Mouse (Mus musculus) neural tube, embryonic 12.5 days (tissue): ENCODE measurements around the gene Frmd5. TPM values are rescaled to one million over a fixed set of nuclear protein-coding genes. Genes with fewer than 3 reads are reported as not detected.

ENCODE experiments used
- ATAC-seq: fragments of 200-750 bp; cut with Nextera tagmentation; 2 replicates; pipeline ENCODE4 v1.8.0; 2017; ENCODE audit warnings: low read depth, mild to moderate bottlenecking, moderate TSS enrichment, moderate library complexity; ENCODE audit not compliant: low FRiP score
- H3K27ac ChIP-seq: fragments of 300-500 bp; sonication (generic); 2 replicates; pipeline ENCODE4 v1.5.1; 2016
- H3K27me3 ChIP-seq: fragments of 300-500 bp; sonication (generic); replicated peaks from 2 replicates; pipeline ENCODE4 v1.6.1; 2016; ENCODE audit warnings: mild to moderate bottlenecking
- H3K36me3 ChIP-seq: fragments of 300-500 bp; sonication (generic); 2 replicates; pipeline ENCODE4 v1.6.1; 2016; ENCODE audit warnings: mild to moderate bottlenecking
- H3K4me1 ChIP-seq: fragments of 300-500 bp; sonication (generic); 2 replicates; pipeline ENCODE4 v1.6.1; 2016
- H3K4me2 ChIP-seq: fragments of 300-500 bp; sonication (generic); replicated peaks from 2 replicates; pipeline ENCODE4 v1.6.1; 2016; ENCODE audit warnings: mild to moderate bottlenecking
- H3K4me3 ChIP-seq: fragments of 300-500 bp; sonication (generic); 2 replicates; pipeline ENCODE4 v1.5.1; 2016
- H3K9ac ChIP-seq: fragments of 300-500 bp; sonication (generic); 2 replicates; pipeline ENCODE4 v1.6.1; 2016; ENCODE audit warnings: mild to moderate bottlenecking
- H3K9me3 ChIP-seq: fragments of 300-500 bp; sonication (generic); 2 replicates; pipeline ENCODE4 v1.6.1; 2016; ENCODE audit warnings: mild to moderate bottlenecking
- WGBS: fragments of 180-500 bp; shearing (Covaris S2); methylation state at CpG from one replicate; pipeline ENCODE4 v1.1.7; 2016; 5-methylcytosine and 5-hydroxymethylcytosine counted together
- polyA plus RNA-seq: library from polyadenylated mRNA; unstranded; fragments of >200 nt; fragmentation: Nextera tagmentation; extraction: Ambion mirVana; gene quantifications from 2 replicates; pipeline ENCODE4 v1.2.1, GENCODE M21; 2016

The Frmd5 gene
- polyA plus RNA-seq, 1 experiment from 2014 or later: 29.7 TPM

- H3K27me3 ChIP-seq: no peaks in the 10 kb centered on the region
- WGBS: 88% methylated on average over 4 of the region's 4 CpGs
These were observed 93.3 kb downstream of the Frmd5 start for GRCm38 (mm10) chr2:121713567-121713966.

DNA sequence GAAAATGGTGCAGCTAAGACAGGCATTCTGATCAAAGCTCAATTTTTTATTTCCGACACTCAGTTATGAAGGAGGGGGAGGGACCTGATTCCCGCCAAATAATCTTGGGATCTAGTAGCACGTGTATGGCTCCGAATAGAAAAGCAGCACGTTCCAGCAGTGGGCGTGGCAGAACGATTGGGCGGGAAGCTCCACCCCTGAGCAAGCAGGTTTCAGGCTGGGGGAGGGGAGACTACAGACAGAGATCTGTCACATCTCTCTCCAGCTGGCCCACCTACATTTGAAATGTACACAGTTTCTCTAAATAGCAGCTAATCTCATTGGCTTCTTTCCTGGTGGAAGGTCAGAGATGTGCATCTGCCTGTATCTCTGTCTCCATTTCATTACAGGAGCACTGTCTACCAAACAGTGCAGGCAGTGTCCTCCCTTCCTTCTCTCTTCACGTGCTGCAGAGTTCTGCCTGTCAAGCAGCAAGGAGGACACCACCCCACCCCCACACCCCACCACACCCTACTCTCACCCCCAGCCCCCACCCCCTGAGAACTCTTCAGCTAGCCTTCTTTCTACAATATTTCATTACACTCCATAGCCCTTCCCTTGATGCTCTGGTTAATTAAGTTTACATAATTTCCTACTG lies 95.0 kb downstream of the Frmd5 start:
- Histone ChIP-seq H3K4me1 (0 out of 2 replicates have a peak, but pooled peaks cover 5% of the 10 kb centered on the region), H3K27ac (no peak overlapping the region), H3K36me3 (no peaks in the 10 kb centered on the region), H3K27me3 (no peaks in the 10 kb centered on the region), H3K4me3 (no peak overlapping the region), H3K4me2 (no peak overlapping the region), H3K9me3 (no peaks in the 10 kb centered on the region), H3K9ac (no peak overlapping the region)
- ATAC-seq: no peak
- WGBS: 25% methylated on average over 9 of the region's 9 CpGs

More at GRCm38 (mm10) chr2:121713567-121713966, 93.3 kb downstream of the Frmd5 start:
- no peak overlapping the region for H3K4me2 ChIP-seq
- H3K9ac ChIP-seq: no peak overlapping the region
- no peaks in the 10 kb centered on the region for H3K36me3 ChIP-seq
- ATAC-seq: no peak
- peaks cover 8% of the 10 kb centered on the region; the same call in 1 of the 2 replicates for H3K4me1 ChIP-seq
- no peaks in the 10 kb centered on the region for H3K9me3 ChIP-seq
- H3K27ac ChIP-seq: no peak overlapping the region
- H3K4me3 ChIP-seq: no peak overlapping the region

DNA sequence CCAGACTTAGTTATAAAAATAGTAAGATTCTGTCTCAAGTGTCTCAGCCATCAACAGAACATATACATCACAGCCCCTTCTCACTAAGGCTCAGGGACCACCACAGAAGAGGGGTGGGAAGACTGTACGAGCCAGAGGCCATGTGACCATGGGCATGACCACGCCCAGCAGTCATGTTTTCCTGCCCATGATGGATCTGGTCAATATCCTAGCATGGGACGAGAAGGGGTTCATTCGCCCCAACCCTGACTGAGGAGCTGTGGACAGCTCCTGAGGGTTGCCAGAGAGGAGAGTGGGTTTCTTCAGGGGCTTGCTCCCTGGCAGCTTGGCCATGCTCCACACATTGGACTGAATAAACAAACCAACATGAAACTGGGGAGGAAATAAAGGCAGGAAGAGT lies 97.8 kb downstream of the Frmd5 start:
- Histone ChIP-seq H3K36me3 (no peaks in the 10 kb centered on the region), H3K4me3 (no peak overlapping the region), H3K27ac (no peak overlapping the region), H3K4me2 (no peak overlapping the region), H3K9ac (no peak overlapping the region), H3K4me1 (0 out of 2 replicates have a peak, but pooled peaks cover 5% of the 10 kb centered on the region), H3K27me3 (no peaks in the 10 kb centered on the region), H3K9me3 (no peaks in the 10 kb centered on the region)
- WGBS: 91% methylated on average over 4 of the region's 4 CpGs
- no peak for ATAC-seq

GRCm38 (mm10) chr2:121707461-121707860 lies 99.4 kb downstream of the Frmd5 start:
- no peaks in the 10 kb centered on the region for H3K27me3 ChIP-seq
- H3K4me3 ChIP-seq: no peak overlapping the region
- no peaks in the 10 kb centered on the region for H3K36me3 ChIP-seq
- no peak for ATAC-seq
- WGBS: 85% methylated on average over 5 of the region's 5 CpGs
- H3K9me3 ChIP-seq: no peaks in the 10 kb centered on the region
- no peak overlapping the region for H3K27ac ChIP-seq
- H3K9ac ChIP-seq: no peak overlapping the region
- H3K4me2 ChIP-seq: no peak overlapping the region
- 0 out of 2 replicates have a peak, but pooled peaks cover 5% of the 10 kb centered on the region for H3K4me1 ChIP-seq

DNA sequence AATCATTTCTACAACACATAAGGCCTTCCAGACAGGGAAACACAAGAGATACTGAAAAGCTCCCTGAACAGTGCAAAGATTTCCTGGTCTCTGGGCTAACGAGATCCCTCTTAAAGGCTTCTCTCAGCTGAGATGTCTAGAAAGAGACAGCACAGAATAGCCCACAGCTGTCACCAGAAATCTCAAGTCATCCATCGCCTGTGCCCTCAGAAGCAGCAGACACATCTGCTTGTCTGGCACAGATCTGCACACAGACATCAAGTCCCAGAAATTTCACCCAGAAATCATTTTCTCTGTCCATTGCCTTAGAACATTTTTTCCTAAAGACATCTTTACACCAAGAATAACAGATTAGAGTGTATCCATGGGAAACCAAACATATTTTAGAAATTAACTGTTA lies 101.1 kb downstream of the Frmd5 start:
- H3K4me1 ChIP-seq: no peaks in the 10 kb centered on the region
- H3K4me3 ChIP-seq: no peak overlapping the region
- no peaks in the 10 kb centered on the region for H3K9me3 ChIP-seq
- H3K4me2 ChIP-seq: no peak overlapping the region
- H3K36me3 ChIP-seq: no peaks in the 10 kb centered on the region
- no peak overlapping the region for H3K9ac ChIP-seq
- WGBS: 63% methylated on average over 2 of the region's 2 CpGs
- no peak overlapping the region for H3K27ac ChIP-seq
- no peak for ATAC-seq
- H3K27me3 ChIP-seq: no peaks in the 10 kb centered on the region

DNA sequence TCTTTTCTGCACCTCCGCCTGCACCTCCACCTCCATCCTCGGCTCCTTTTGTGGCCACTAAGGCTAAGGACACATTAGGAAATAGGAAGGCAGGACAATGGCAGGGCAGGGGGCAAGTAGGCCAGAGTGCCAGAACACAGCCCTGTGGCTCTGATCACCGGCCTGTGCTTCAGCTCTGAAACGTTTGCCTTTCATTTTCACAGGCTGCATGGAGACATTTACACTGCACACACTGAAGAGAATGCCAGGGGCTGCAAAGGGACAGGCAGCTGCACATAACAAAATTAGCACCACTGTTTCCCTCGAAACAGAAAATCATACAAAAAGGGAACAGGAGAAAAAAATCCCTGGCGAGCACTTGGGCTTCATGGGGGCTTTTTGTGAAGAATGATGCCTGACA lies 107.6 kb downstream of the Frmd5 start:
- Histone ChIP-seq H3K9me3 (no peaks in the 10 kb centered on the region), H3K36me3 (no peaks in the 10 kb centered on the region), H3K27me3 (no peaks in the 10 kb centered on the region), H3K27ac (no peak overlapping the region), H3K4me2 (no peak overlapping the region), H3K4me1 (peaks cover 3% of the 10 kb centered on the region; the same call in 1 of the 2 replicates), H3K9ac (no peak overlapping the region), H3K4me3 (no peak overlapping the region)
- 25% methylated on average over 6 of the region's 6 CpGs for WGBS
- no peak for ATAC-seq

GRCm38 (mm10) chr2:121695436-121695835 lies 111.5 kb downstream of the Frmd5 start:
- Histone ChIP-seq H3K4me2 (no peak overlapping the region), H3K36me3 (no peaks in the 10 kb centered on the region), H3K4me1 (peaks cover 3% of the 10 kb centered on the region; the same call in 1 of the 2 replicates), H3K27ac (no peak overlapping the region), H3K4me3 (no peak overlapping the region), H3K27me3 (no peaks in the 10 kb centered on the region), H3K9me3 (no peaks in the 10 kb centered on the region), H3K9ac (no peak overlapping the region)
- WGBS: 85% methylated on average over 10 of the region's 10 CpGs
- no peak for ATAC-seq

DNA sequence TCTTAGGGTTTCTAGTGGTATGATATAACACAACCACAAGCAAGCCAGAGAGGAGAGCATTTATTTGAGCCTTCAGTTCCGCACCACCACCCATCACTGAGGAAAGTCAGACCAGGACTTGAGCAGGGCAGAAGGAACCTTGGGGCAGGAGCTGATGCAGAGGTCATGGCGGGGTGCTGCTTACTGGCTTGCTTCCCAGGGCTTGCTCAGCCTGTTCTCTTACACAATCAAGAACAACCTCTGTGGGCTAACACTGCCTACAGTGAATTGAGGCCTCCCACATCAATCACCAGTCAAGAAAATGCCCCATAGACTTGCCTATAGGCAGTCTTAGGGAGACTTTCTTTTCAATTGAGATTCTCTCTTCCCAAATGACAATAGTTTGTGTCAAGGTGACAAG lies 118.8 kb downstream of the Frmd5 start:
- no peak for ATAC-seq
- Histone ChIP-seq H3K27me3 (no peaks in the 10 kb centered on the region), H3K9ac (no peak overlapping the region), H3K4me2 (no peak overlapping the region), H3K4me3 (no peak overlapping the region), H3K27ac (no peak overlapping the region), H3K4me1 (no peaks in the 10 kb centered on the region), H3K36me3 (no peaks in the 10 kb centered on the region), H3K9me3 (no peaks in the 10 kb centered on the region)
- 69% methylated on average over 2 of the region's 2 CpGs for WGBS

DNA sequence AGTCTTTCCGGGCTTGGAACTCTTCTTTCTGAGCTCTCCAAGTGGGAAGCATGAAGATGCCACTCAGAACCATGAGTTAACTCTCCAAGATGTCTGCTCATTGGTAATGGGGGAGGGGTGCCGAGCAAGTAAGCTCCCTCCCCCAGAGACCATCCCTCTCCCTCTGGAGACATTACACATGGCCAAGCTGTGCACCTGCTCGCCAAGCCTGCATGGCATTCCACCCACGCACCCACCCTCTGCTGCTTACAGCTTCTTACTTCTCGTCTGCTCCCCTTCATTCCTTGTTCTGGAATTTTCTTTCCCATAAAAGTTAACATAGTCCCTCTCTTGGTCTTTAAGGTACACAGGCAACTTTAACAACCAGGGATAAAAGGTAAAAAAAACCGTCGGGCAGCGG lies 123.3 kb downstream of the Frmd5 start:
- no peak for ATAC-seq
- Histone ChIP-seq H3K27ac (no peak overlapping the region), H3K9ac (no peak overlapping the region), H3K36me3 (no peaks in the 10 kb centered on the region), H3K4me1 (no peaks in the 10 kb centered on the region), H3K9me3 (no peaks in the 10 kb centered on the region), H3K4me3 (no peak overlapping the region), H3K27me3 (no peaks in the 10 kb centered on the region), H3K4me2 (no peak overlapping the region)
- 92% methylated on average over 8 of the region's 8 CpGs for WGBS

GRCm38 (mm10) chr2:121682361-121682760 lies 124.5 kb downstream of the Frmd5 start:
- no peaks in the 10 kb centered on the region for H3K4me1 ChIP-seq
- ATAC-seq: no peak
- H3K27me3 ChIP-seq: no peaks in the 10 kb centered on the region
- H3K4me3 ChIP-seq: no peak overlapping the region
- H3K9ac ChIP-seq: no peak overlapping the region
- no peaks in the 10 kb centered on the region for H3K36me3 ChIP-seq
- H3K4me2 ChIP-seq: no peak overlapping the region
- 91% methylated on average over 3 of the region's 3 CpGs for WGBS
- no peaks in the 10 kb centered on the region for H3K9me3 ChIP-seq
- no peak overlapping the region for H3K27ac ChIP-seq

DNA sequence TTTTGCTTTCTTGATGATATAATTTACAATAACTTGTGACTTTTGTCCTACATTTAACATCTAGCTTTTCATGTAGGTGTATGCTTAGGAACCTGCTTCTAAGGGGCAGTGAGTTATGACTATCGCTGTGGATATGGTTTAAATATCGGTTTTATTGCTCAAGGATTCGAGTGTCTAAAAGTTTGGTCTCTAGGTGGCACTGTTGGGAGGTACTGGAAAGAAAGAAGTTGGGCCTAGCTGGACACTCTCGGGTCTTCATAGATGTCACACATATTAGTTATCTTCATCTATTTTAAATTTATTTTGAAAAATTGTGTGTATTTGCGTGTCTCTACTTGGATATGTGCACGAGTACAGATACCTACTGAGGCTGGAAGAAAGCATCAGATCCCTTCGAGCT lies 127.2 kb downstream of the Frmd5 start:
- 85% methylated on average over 7 of the region's 7 CpGs for WGBS
- H3K4me3 ChIP-seq: no peak overlapping the region
- no peak for ATAC-seq
- no peaks in the 10 kb centered on the region for H3K9me3 ChIP-seq
- no peak overlapping the region for H3K4me2 ChIP-seq
- H3K27ac ChIP-seq: no peak overlapping the region
- no peak overlapping the region for H3K9ac ChIP-seq
- H3K4me1 ChIP-seq: no peaks in the 10 kb centered on the region
- H3K27me3 ChIP-seq: no peaks in the 10 kb centered on the region
- H3K36me3 ChIP-seq: no peaks in the 10 kb centered on the region

DNA sequence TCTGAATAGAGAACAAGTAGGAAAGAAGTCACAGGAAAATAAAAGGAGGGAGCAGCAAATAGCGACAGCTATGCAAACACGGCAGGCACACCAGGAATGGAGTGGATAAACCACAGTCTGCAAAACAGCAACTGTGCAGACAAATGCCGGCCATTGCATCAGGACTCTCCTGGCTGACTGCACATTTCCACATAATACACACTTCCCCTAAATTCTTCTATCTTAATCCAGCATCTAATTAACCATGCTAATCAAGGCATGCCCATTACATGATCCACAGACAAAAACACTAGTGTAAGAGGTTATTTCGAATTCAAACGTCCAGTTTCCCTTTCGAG lies 129.3 kb downstream of the Frmd5 start:
- no peaks in the 10 kb centered on the region for H3K36me3 ChIP-seq
- no peak for ATAC-seq
- no peaks in the 10 kb centered on the region for H3K27me3 ChIP-seq
- 73% methylated on average over 6 of the region's 6 CpGs for WGBS
- no peak overlapping the region for H3K9ac ChIP-seq
- H3K9me3 ChIP-seq: no peaks in the 10 kb centered on the region
- no peak overlapping the region for H3K27ac ChIP-seq
- H3K4me1 ChIP-seq: no peaks in the 10 kb centered on the region
- H3K4me3 ChIP-seq: no peak overlapping the region
- no peak overlapping the region for H3K4me2 ChIP-seq

- H3K4me2 ChIP-seq: no peak overlapping the region
- no peak overlapping the region for H3K27ac ChIP-seq
- H3K9ac ChIP-seq: no peak overlapping the region
- WGBS: 74% methylated on average over 6 of the region's 6 CpGs
- H3K9me3 ChIP-seq: no peaks in the 10 kb centered on the region
- H3K4me3 ChIP-seq: no peak overlapping the region
- H3K4me1 ChIP-seq: no peaks in the 10 kb centered on the region
- no peaks in the 10 kb centered on the region for H3K27me3 ChIP-seq
- no peaks in the 10 kb centered on the region for H3K36me3 ChIP-seq
- no peak for ATAC-seq
These were observed 129.8 kb downstream of the Frmd5 start for GRCm38 (mm10) chr2:121676951-121677648.
